Mouse (Mus musculus): ENCODE data around the gene Foxl2.

The Foxl2 gene

DNA sequence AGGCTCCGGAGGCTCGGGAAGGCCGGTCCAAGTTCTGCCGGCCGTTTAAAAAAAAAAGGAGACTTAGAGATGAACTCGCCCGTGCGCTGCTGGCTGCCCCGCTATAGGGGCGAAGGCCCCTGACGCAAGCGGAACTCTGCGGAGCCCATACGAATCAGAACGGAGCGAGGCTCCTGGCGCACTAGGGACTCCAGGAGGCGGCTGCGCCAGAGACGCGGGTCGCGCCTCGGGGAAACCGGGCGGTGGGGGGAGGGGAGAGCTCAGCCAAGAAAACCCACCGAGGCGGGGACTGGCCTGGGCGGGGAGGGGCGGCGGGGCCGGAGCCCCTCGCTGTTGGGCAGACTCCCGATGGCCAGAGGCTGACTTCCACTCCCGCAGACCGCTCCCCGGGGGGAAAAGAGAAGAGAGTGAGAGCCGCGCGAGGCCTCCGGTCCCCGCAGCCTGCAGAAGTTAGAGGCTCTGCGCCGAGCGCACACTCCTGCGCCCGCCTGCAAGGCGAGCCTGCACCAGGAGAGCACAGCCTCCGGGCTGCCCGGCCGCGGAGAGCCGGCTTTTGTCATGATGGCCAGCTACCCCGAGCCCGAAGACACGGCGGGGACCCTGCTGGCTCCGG, at the start of gene Foxl2:
Foxl2 (plus strand) TSS at position 186 of the 613 bp plus-strand sequence.
- no peak for DNase-seq (ENCODE audit: low spot score in 2 of 2)

DNA sequence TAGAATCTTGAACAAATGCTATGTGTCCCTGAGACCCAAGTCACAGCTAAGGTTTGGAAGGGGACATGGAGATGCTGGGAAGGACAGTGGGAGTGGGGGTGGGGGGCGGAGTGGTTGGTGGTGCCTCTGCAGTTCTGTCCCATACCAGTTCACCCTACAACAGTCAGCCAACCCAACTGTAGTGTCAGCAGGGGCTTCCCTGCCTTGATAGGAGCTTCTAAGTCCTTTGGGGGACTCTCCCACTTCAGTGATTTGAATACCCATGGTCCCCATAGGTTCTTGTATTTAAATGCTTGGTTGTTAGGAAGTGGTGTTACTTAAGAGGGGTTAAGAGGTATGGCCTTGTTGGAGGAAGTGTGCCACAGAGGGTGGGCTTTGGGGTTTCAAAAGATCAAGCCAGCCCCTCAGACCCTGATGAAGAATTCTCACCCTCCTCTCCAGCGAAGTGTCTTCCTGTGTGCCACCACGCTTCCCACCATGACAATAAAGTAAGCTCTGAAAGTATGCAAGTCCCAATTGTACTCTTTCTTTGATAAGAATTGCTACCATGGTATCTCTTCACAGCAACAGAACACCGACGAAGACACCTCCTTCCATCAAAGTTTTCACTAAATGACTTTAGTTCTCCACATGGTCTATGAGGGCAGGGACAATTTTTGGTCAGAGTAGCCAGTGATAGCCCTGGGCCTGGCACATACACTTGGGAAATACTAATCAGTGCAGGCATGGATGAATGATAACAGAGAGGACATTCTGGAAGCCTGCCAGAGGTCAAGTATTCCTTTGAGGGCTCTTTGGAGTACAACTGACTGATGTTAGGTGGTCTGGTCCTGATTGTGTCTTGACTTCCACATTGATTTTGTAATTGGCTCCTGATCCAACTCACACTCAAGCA, 34.2 kb upstream of the Foxl2 start:
- DNase-seq (ENCODE audit: low spot score in 2 of 2), result no peak

DNA sequence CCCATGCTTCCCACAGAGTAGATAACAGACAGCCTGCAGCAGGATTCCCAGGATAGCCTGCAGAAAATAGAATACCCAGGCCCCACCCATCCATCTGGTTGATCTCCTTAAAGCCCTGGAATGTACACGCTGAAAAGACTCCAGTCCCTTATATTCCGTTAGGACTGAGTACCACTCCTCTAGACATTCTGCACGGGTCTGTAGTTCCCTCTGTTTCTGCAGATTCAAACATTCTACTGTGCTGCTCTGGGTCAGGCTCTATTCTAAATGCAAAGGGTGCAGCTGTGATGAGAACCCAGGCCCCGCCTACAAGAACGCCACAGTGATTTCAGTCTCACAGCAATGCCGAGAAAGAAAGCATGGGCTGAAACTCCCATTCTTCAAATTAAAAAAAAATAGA, 32.0 kb upstream of the Foxl2 start:
- no peak for DNase-seq (ENCODE audit: low spot score in 2 of 2)

DNA sequence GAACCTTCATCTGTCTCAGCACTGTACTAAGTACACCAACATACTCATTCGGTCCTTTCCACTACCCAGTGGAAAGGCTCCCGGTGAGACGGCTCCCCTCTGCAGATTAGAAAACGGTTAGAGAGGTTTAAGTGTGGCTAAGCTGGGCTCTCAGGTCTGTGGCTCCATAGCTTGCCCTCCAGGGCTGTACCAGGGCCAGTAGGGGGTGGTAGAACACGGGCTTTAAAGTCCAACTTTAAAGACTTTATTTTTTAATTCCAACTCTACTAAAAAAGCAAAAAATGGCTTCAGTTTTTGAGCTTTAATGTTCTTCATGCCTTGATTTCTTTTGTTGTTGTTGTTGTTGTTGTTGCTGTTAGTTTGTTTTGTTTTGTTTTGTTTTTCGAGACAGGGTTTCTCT, 30.9 kb upstream of the Foxl2 start:
- no peak for DNase-seq (ENCODE audit: low spot score in 2 of 2)

DNA sequence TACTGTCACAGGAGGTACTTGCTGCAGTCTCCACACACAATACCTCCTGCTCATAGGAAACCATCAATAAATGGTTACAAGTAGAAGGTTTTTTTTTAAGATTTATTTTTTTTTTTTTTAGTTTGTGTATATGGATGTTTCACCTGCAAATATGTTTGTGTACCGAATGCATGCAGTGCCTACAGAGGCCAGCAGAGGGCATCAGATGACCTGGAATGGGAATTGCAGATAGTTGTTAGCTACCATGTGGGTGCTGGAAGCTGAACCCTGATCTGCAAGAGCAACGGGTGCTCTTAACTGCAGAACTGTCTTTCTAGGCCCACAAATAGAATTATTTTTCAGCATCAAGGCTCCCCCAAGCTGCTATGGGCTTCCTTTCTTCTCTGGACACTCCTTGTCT, 25.6 kb upstream of the Foxl2 start:
- no peak for DNase-seq (ENCODE audit: low spot score in 2 of 2)

DNA sequence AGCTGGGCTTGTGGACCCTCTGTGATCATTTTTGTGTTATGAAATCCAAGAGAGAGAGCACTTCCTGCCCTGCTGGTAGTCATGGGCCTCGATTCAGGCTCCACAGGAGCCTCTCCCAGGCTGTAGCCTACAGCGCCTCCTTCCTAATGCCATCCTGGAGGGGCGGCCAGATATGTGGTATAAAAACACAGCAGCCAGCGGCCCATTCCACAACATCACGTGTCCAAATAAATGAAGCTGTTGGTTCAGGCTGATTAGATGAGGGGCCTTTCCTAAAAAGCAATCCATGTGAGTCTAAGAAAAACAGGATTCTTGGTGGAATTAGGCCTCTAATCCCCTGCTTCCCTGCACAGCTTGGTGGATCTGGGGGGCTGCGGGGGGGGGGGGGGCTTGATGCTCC, 22.2 kb upstream of the Foxl2 start:
- DNase-seq (ENCODE audit: low spot score in 2 of 2), result no peak

DNA sequence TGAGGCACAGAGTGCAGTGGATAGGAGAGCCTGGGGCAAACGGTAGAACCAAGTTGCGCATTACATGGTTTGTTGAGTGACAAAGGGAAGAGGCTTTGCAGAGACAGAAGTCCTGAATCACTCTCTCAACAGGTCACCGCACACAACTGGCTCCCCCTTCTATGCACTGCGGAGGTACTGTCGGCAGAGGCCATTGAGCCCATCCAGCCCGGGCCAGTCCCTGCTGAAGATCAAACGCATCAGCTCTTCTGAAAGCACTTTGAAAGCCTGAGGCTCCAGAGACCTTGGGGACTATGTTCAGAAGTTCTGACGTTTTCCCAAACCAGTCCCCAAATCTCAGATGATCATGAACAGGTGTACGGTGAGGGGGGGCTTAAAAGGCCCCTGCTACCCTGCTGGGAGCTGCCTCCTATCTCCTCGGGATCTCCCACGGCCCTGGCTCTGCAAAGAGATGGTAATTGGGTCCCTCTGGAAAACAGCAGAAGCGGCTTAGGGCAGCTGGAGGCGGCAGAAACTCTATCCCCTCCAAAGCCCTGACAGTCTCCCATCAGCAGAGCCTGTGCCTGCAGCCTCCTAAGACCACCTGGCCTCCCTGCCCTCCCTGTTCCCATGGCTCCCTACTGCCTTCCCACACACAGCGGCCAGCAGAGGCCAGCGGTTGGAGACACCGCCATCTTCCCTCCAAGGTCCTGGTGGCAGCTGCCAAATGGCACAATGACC, 19.7 kb upstream of the Foxl2 start:
- peak in 1 of 2 experiments; percentile 10 for DNase-seq (ENCODE audit: low spot score in 2 of 2)

DNA sequence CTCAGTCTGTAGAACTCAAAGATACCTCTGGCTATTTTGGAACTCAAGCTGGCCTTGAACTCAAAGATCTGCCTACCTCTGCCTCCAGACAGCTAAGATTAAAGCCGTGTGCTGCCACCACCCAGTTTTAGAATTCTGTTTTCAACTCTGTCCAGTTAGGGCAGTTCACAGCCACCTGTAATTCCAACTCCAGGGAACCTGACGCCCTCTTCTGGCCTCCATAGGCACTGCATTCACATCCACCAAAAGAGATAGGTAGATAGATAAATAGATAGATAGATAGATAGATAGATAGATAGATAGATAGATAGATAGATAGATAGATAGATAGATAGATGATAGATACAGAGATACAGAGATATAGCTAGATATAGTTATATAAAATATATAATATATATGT, 15.8 kb upstream of the Foxl2 start:
- DNase-seq (ENCODE audit: low spot score in 2 of 2), result no peak

DNA sequence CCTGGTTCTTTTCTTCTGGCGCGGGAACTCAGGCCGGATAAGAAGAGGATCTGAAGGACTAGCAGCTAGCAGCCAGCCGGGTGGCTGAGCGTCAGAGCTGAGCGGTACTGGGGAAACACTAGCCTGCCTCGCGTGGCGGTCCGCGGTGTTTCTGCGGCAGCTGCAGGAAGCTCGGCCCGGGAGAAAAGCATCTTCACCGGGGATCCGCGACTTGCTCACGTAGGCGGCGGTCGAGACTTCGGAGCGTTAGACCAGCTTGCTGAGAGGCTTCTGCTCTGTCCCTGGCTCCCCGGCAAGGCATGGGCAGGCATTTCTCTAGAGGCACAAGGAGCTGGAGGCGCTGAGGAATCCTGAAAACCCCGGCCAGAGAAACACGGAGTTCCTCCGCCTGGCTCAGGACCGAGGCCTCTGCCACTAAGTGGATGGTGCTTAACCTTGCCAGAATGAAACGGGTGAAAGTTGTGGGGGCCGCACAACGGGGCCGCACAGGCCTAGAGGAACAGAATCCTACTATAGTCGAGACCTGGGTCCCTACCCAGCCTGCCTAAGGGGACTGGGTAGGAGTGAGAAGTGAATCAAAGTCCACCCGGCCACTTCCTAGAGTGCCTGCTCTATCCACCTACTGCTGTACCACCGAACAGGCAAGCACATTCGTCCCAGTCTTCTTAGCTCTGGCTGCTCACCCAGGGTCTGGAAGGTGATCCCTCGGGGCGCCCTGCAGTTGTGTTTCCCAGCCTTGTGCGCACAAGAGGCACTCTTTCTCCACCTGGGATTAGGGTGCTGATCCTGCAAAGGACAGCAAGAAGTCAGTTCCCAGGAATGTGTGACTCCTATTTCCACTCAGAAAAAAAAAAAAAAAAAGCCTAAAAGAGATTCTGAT, 2.7 kb upstream of the Foxl2 start:
- peak in 1 of 2 experiments; percentile 44 for DNase-seq (ENCODE audit: low spot score in 2 of 2)

DNA sequence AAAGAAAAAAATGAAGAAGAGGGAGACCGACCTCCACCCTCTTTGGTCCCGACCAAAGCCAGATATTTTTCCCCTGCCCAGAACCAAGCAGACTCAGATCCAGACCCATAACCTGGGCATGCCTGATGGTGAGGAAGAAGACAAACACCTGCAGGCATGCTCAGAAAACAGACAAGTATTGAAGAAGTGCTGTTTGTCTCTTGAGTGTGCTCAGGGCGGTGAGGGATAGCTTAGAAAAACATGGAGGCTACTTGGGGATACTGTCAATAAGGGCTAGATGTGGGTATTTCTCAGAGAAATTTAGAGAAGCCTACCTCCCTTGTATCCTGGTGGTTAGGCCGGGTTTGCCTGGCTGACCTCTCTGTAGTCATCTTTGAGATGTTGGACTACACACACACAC, 1.8 kb upstream of the Foxl2 start:
- no peak for DNase-seq (ENCODE audit: low spot score in 2 of 2)

DNA sequence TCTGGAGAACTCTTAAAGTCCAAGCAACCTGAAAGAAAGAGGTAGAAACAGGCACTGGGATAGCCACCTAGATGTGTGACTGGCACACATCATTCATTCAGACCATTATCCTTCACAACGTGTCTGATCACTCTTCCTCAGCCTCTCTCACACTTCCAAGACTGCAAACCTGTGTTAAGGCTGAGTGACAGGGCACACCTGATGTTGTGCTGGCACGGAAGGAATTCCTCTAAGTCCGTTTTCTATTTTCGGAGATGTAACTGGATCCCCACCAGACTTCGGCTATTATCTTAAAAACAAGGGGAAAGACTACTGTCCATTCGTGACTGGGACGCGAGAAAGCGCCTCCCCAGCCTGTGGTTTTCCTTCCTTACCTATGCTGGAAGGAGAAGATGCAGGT, 1.3 kb upstream of the Foxl2 start:
- no peak for DNase-seq (ENCODE audit: low spot score in 2 of 2)

DNA sequence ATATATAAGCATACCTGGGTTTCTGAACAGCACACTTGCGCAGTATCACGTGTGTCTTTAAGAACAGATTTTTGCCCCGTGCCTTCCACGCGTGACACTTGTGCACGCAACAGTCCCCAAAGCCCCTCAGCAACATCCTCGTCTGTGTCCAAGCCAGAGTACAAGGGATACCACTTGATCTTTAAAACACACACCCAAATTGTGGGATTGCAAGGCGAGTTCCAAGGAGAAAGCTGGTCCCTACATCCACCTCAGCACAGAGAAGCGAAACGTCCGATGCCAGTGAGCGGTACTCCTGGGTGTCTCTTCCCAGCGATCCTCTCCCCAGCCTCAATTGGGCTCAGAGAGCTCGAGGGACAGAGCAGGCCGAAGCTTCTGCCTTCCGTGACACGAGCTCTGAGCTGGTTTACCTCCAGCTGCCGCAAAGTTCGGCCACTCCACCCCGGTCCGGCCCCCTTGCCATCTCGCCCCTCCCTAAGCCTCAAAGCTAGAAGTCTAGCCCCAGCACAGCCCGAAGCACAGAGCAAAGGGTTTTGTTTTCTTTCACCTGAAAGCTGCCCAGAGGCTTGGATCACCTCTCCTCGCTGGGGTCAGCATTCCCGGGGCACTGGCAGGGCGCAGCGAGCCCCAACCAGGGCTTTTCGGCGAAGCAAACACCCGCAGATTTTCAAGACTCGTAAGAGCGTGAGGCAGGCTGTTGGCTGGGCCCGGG, 541 bp upstream of the Foxl2 start:
- DNase-seq (ENCODE audit: low spot score in 2 of 2), result no peak

DNA sequence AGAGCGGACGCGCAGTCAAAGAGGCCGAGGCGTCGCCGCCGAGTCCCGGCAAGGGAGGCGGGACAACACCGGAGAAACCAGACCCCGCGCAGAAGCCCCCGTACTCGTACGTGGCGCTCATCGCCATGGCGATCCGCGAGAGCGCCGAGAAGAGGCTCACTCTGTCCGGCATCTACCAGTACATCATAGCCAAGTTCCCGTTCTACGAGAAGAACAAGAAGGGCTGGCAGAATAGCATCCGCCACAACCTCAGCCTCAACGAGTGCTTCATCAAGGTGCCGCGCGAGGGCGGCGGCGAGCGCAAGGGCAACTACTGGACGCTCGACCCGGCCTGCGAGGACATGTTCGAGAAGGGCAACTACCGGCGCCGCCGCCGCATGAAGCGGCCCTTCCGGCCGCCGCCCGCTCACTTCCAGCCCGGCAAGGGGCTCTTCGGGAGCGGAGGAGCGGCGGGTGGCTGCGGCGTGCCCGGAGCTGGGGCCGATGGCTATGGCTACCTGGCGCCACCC, 682 bp downstream of the Foxl2 start:
- no peak for DNase-seq (ENCODE audit: low spot score in 2 of 2)

DNA sequence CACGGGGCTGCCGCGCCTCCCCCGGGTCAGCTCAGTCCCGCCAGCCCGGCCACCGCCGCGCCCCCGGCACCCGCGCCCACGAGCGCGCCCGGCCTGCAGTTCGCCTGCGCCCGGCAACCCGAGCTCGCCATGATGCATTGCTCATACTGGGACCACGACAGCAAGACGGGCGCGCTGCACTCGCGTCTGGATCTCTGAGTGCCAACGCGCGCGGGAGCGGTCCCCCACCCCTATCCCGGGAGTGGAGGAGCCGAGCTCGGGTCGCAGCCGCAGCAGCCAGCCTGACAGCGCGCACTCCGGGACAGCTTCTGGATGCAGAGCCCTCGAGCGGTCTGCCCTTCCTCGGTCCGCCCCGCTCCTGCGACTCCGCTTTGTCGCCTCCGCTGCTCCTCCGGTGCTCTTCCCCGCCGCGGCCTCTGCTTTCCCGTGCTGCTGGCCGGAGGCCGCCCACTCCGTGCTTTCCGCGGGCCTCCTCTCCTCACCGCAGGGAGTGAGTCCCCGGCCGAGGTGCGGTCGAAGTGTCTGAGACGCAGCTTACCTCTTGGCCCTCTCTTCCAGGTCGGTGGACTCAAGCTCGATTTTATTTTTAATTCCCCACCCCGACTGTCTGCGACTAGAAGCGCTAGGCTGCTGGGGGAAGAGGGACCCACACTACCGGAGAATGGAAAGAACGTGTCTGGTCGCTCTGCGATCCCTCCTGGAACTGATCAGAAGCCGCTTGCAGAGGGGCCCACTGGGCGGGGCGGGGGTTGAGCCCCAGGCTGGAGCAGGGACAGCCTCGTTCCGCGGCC, 1.7 kb downstream of the Foxl2 start:
- DNase-seq (ENCODE audit: low spot score in 2 of 2), result no peak

DNA sequence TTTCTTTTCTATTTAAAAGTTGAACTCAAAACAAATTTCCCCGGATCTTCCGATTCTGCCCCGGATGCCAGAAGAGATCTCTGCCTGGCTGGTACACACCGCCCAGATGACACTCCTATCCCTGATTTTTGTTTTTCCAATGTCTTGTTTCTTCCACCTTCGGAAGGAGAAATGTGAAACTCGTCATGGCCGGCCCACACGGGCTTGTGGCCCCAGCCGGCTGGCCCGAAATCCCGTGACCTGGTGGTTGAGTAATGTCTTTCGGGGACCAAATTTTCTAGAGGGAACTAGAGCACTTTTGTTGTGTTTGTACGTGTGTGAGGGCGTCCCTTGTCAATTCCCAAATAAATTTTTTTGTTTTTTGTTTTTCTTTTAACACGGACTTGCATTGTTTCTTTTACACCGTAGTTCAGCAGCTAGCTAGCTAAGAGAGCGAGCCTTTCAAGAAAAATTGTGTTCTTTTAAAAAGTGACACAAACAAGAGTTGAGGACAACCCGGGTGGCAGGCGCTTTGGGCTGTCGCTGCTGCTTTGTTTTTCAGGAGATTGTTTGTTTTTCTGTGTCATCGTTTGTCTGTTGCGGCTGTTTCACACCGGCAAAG, 2.8 kb downstream of the Foxl2 start:
- DNase-seq (ENCODE audit: low spot score in 2 of 2), result no peak

DNA sequence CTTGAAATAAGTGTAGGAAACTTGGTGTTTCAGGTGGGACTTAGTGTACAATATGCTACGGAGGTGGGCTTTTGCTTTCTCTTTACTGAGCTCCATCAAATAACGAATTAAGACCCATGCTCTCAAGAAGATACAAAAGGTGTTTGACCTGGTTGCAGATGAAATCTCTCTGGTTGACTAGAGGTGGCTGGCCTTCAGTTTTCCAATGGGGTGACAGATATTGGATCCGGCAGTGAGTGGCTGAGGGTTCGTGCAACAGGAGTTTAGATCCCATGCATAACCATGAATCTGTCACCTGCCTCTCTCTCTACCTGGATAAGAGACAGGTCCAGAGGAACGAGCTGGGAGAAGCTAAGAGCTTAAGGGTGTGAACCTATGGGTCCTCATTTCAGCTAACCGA, 3.5 kb downstream of the Foxl2 start:
- no peak for DNase-seq (ENCODE audit: low spot score in 2 of 2)

DNA sequence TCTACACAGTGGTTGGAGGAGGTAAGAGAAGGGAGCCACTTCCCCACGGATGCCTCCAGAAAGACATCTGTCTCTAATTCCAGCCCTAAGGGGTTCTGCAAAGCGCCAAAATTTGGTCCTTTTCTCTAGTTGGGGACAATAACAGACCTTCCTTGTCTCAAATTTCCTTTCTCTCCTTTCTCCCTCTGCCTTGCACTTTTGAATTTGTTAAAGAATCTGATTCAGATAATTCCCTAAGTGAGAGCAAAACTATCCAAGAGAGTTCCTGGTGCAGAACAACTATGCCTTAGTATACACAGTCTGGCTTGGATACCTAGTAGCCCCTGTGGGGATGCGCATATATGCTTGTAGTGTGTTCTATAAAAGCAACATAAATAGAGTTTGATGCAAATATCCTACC, 4.8 kb downstream of the Foxl2 start:
- no peak for DNase-seq (ENCODE audit: low spot score in 2 of 2)

DNA sequence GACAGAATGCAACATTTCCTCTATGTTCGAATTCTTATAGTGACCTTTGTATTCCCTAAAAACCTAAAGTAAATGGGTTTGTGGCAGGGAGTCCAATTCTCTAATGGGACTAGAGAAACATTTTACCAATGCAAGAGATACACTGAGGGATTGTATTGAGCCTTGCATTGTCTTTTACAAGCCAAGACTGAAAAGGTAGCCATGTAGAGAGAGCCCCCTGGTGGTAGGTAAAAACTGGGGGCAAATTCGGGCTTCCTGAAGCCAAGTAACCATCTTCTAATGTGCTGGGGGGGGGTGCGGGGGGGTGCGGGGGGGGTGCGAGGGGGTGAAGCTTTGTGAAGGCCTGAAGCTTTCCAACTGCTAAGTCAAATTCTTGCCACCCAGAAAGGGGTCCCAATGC, 5.3 kb downstream of the Foxl2 start:
- no peak for DNase-seq (ENCODE audit: low spot score in 2 of 2)

DNA sequence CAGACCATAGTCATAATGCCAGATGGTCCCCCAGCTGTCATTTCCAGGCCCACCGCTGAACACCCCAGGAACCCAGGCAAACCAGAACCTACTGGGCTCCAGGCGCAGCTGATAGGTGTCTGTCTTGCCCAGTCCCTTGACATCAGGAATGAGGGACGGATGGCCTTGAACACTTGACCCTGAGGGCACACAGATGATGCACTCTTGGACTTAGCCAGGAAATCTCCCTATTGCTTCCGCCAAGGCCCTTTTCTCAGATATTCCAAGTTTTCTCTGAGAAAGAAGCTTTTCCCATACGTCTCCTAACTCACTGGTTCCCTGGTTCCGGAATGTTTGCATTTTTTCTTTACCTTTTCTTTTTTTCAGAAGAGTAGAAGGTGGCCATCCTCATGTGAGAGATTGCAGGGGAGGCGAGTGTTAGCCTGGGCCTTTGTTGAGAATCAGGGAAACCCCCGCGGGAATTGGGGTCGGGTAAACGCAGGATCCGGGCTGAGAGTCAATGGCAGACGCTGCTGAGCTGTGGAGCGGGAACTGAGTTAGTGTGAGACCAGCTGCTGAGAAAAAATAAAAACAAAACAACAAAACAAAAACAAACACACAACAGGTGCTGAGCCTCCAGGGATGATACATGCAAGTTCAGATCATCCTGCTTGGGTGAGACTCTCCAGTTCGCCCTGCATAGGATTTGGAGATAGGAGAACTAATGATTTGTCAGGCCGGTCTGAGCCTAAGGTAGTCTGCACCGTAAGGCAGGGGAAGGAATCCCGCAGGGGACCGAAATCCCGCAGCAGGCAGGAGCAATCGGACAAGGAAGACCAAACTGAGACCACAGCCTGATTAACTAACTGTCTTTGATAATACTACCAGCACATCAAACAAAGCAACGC, 6.7 kb downstream of the Foxl2 start:
- DNase-seq (ENCODE audit: low spot score in 2 of 2), result no peak

All from cerebellum, postnatal 4 days (tissue).